Mouse (Mus musculus): Measurements from ENCODE around the gene Esrrg. TPM values are rescaled to one million over a fixed set of nuclear protein-coding genes. Genes with fewer than 3 reads are reported as not detected.

Gene Esrrg
- total RNA-seq, 2 experiments from 2014 or later: 11.1 to 11.9 TPM

DNA sequence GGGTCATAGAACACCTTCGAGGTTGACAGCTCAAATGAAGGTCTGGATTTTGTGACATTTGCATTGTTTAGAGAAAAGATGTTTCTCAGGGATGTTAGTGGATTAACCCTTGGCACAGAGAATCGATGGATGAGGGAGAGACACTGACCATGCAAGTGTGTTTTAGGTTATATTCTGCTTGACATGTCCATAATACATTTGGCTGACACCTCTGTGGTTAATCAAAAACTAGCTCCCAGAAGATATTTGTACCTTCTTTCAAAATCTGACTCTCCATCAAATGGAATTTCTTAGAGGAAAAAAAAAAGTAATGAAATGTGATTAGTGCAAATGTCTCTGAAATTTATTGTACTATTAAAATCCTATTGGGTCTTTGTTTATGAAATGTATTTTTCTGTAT lies 158.8 kb downstream of the Esrrg start:
- no peak for DNase-seq (ENCODE audit: low spot score in 2 of 2)

DNA sequence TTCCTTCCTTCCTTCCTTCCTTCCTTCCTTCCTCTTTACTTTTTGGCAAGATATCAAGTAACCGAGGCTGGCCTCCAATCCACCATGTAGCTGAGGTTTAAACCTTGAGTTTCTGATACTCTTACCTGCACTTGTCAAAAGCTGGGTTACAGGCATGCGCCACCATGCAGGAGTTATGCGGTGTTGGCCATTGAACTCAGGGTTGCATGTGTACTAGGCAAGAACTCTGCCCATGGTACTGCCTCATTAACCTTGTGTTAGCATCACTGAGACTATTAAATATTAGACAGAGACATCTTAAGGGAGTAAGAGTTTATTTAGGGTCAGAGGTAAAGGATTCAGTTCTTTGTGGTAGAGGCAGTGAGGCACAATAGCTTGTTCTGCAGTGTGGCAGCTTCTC lies 161.6 kb downstream of the Esrrg start:
- no peak for DNase-seq (ENCODE audit: low spot score in 2 of 2)

GRCm38 (mm10) chr1:187771067-187771466 lies 162.5 kb downstream of the Esrrg start:
- DNase-seq (ENCODE audit: low spot score in 2 of 2): no peak

GRCm38 (mm10) chr1:187779589-187780178 lies 171.1 kb downstream of the Esrrg start:
- no peak for DNase-seq (ENCODE audit: low spot score in 2 of 2)

GRCm38 (mm10) chr1:187785226-187785625 lies 176.6 kb downstream of the Esrrg start:
- DNase-seq (ENCODE audit: low spot score in 2 of 2): no peak

- DNase-seq (ENCODE audit: low spot score in 2 of 2): no peak
These were observed 178.7 kb downstream of the Esrrg start for GRCm38 (mm10) chr1:187787055-187788016.

DNA sequence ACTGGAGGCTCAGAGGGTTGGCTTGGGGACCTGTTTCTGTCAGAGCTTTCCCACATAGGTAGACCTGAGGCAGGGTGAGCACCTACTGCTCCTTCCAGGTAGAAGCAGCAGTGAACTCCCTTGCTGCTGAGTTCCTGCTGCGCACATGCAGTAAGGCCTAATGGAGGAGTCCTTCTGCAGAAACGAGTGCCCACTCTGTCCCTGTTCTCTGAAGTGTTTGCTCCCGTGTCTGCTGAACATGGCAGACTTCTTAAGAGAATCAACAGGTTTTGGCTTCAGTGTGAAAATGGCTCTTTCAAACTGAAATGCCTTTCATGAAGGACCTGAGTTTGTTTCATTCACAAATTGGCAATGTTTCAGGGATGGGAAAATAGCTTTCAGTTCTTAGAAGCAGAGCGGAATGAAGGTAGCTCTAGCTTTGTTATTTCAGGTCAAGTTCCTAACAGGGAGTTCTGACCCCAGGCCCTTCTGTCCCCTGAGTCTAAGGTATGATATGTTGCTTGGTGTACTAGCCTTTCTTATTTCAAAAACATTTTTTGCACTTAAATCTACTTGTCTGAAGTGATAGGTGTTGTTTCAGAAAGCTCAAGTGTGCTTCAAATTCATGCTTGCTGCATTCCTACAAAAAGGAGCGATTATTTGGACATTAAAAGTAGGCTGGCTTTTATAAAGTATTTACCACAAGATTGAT lies 185.8 kb downstream of the Esrrg start:
- no peak for DNase-seq (ENCODE audit: low spot score in 2 of 2)

- DNase-seq (ENCODE audit: low spot score in 2 of 2): no peak
These were observed 187.0 kb downstream of the Esrrg start for GRCm38 (mm10) chr1:187795551-187795950.

- no peak for DNase-seq (ENCODE audit: low spot score in 2 of 2)
These were observed 190.7 kb downstream of the Esrrg start for GRCm38 (mm10) chr1:187799300-187799699.

- no peak for DNase-seq (ENCODE audit: low spot score in 2 of 2)
These were observed 192.2 kb downstream of the Esrrg start for GRCm38 (mm10) chr1:187800761-187801160.

- no peak for DNase-seq (ENCODE audit: low spot score in 2 of 2)
These were observed 195.0 kb downstream of the Esrrg start for GRCm38 (mm10) chr1:187803566-187803965.

DNA sequence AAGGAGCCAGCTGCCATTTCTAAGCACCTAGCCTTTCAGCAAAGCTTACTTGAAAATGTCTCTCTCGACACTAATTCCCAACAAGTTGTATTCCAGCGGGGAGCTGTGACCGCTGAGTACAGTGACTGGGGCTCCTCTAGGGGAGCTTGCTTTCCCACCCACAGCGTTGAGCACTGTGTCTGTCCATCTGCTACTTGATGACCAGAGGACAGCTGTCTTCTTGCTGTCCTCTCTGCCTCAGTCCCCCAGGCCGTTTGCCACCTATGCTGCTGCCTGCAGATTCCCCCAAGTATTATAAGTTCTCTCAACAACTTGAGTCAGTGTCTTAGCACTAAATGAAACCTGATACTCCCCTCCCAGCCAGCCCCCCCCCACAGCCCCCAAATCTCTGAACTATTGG lies 195.4 kb downstream of the Esrrg start:
- DNase-seq (ENCODE audit: low spot score in 2 of 2): no peak

DNA sequence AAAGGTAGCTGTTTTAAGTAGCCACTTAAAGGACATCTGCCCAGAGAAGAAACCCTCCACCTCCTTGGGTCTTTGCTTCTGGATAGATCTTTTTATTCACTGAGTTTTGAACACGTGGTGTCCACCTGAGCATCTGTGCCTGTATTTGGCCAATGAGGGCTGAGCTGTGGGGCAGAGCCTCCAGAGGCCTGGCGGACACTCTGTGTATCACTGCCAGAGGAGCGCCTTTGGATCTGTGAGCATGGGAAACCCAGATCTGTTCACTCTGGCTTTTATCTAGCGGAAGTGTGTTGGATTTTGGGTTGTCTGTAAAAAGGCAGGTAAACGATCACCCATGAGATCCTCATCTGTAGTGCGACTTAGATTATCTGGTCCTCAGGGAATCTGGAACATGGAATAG lies 196.4 kb downstream of the Esrrg start:
- no peak for DNase-seq (ENCODE audit: low spot score in 2 of 2)

- DNase-seq (ENCODE audit: low spot score in 2 of 2): no peak
These were observed 199.1 kb downstream of the Esrrg start for GRCm38 (mm10) chr1:187807477-187808390.

DNA sequence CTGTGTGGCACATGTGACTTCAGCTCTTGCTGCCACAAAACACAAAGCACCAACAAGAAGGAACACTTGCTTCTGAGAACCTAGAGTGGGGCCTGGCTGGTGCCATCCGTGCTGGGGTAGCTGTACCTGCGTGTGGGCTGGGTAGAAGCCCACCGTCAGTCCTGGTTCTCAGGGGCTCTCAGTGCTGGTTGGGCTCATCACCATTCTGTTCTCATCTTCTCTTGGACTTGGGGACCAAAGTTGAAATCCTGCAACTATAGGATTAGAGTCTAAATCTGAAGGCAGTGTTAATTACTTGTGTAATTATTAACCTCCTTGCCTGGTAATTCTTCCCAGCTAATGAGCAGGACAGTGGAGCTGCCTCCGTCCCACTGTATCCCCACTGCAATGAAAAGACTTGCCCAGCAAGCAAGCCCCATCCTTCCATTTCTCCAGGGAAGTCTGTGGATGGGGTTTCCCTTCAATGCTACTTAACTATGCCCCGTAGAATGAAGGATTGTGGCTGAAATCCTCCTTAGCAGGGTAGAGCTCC lies 199.9 kb downstream of the Esrrg start:
- no peak for DNase-seq (ENCODE audit: low spot score in 2 of 2)

- DNase-seq (ENCODE audit: low spot score in 2 of 2): no peak
These were observed 201.0 kb downstream of the Esrrg start for GRCm38 (mm10) chr1:187809546-187809945.

- DNase-seq (ENCODE audit: low spot score in 2 of 2): no peak
These were observed 210.8 kb downstream of the Esrrg start for GRCm38 (mm10) chr1:187819406-187819805.

GRCm38 (mm10) chr1:187821368-187821811 lies 212.8 kb downstream of the Esrrg start:
- DNase-seq (ENCODE audit: low spot score in 2 of 2): no peak

GRCm38 (mm10) chr1:187823351-187823750 lies 214.8 kb downstream of the Esrrg start:
- no peak for DNase-seq (ENCODE audit: low spot score in 2 of 2)

DNA sequence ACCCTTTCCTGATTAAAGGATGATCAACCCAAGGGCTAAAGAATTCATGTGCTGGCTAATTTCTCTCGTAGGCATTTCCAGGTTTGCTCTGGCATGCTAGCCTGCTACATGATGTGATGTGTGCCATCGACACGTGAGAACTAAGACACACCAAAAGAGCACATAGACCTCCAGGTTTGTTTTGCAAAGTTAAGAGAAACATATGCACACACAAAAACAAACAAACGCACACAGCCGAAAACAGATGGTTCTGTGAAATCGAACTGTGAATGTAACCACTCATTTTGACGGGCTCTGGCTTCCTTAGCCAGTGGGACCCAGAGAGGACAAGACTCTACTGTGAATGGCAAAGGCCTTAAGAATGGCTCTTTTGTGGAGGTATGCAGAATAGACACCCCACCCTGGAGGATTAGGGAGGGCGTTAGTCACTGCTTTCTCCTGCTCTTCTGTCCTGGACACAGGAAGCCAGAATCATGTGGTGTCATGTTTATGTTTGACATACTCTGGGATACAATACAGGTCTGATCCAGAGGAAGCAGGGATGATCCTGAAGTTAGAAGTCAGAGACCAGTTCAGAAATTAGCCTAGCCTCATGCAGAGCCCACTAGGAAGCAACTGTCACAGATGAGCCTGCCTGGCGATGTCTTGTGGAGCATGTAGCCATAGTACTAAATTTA lies 217.0 kb downstream of the Esrrg start:
- DNase-seq (ENCODE audit: low spot score in 2 of 2): no peak

Data from layer of hippocampus, postnatal 10 days (tissue).